Mouse (Mus musculus): ENCODE results near the gene Smim13.

DNA sequence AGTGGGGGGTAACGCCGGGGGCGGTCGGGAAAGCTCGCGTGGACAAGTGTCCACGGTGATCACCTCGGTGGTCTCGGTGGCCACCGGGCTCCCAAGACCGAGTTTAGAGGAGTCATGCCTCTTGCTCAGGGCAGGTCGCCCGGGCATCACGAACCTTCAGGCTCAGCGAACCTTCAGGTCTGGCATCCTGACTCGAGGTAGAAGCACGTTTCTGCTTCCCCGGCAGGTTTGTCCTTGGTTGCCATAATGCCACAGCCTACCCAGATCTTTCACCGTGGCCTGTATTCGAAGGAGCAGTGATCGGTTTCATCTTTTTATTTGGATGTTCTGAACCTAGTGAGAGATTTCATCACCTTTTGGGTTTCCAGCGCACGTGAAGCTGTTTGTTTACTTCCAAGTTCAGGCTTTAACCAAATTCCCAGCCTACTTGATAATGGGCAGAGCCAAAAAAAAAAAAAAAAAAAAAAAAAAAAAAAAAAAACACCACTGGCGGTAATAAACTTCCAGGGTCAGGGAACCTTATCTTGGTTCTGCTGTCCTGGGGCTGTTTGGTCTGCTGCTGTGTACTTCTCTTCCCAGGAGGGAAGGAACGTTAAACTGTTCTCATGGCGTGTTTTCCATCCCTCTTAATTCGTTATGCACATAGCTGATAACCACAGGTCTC lies 806 bp downstream of the Smim13 start:
- TF ChIP-seq POLR2A (IDR thresholded peaks at IDR 0.05; ENCODE audit: extremely low read depth, insufficient read depth, low read length) (no peak), CTCF (IDR thresholded peaks at IDR 0.05; ENCODE audit: low read depth, low read length) (no peak)

Measured in liver, adult 2 months (tissue).